Mouse (Mus musculus) brown adipose tissue, adult 24 weeks (tissue): ENCODE data around the gene Brd2. TPM values are rescaled to one million over a fixed set of nuclear protein-coding genes. Genes with fewer than 3 reads are reported as not detected.
A peak's percentile ranks its signal among the peaks of the same experiment; 100 is the strongest.

Experiments used
- H3K27ac ChIP-seq: fragments of 200-500 bp; replicated peaks from 2 replicates; pipeline ENCODE4 v1.5.1; 2012; ENCODE audit warnings: low read depth, mild to moderate bottlenecking, low read length
- H3K4me1 ChIP-seq: fragments of 200-500 bp; 2 replicates; pipeline ENCODE4 v1.6.1; 2012; ENCODE audit warnings: low read length, mixed read lengths; ENCODE audit not compliant: control insufficient read depth, insufficient read depth, insufficient read length
- H3K4me3 ChIP-seq: fragments of 200-500 bp; 2 replicates; pipeline ENCODE4 v1.5.1; 2012; ENCODE audit warnings: low read depth, mild to moderate bottlenecking, low read length, moderate library complexity; ENCODE audit not compliant: insufficient read depth
- polyA plus RNA-seq: library from polyadenylated mRNA; stranded (reverse); fragments of >200 nt; gene quantifications from 2 replicates; pipeline ENCODE4 v1.2.4, GENCODE M21; 2012; ENCODE audit not compliant: missing spikeins, insufficient read depth, insufficient read length

The Brd2 gene
- polyA plus RNA-seq, 1 experiment, result 86.3 TPM

- Histone ChIP-seq H3K4me3 (peak overlapping the region; percentile 76), H3K4me1 (peaks cover 17% of the 10 kb centered on the region), H3K27ac (peak overlapping the region; percentile 80)
Measured at GRCm38 (mm10) chr17:34123518-34123917, 1.1 kb upstream of the Brd2 start.

DNA sequence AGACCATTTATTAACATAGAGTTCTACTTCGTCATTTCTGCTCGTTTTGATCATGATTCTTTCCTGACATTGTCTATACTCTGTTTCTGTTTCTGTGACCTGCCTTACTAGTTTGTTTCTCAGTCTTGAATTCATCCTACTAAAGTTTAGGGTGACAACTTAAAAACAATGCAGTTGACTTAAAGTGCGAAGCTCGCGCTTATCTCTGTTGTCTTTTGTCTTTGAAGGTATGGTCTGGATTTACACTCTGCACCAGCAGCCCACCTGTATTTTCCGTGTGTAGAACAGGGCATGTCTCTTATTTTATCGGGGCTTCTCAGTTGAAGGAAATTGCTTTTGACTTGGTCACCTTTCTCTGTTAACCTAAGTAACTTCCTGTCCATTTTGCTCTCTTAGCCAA, 677 bp upstream of the Brd2 start:
- Histone ChIP-seq H3K27ac (peak overlapping the region; percentile 80), H3K4me3 (peak overlapping the region; percentile 76), H3K4me1 (peaks cover 17% of the 10 kb centered on the region)

DNA sequence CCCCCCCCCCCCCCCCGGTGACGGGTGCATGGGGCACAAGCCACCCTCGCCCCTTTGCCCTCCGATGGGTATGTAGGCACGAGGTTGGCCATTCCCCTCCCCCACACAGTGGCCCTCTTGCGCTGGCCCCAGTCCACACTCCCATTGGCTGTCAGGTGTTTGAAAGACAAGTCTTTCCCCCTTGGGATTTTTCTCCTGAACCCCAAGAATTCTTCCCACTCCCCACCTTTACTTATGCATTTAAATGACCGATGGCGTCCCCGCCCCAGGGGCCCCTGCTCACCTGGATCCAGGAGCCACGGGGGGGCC, 601 bp downstream of the Brd2 start:
- H3K27ac ChIP-seq, result peak overlapping the region; percentile 99

DNA sequence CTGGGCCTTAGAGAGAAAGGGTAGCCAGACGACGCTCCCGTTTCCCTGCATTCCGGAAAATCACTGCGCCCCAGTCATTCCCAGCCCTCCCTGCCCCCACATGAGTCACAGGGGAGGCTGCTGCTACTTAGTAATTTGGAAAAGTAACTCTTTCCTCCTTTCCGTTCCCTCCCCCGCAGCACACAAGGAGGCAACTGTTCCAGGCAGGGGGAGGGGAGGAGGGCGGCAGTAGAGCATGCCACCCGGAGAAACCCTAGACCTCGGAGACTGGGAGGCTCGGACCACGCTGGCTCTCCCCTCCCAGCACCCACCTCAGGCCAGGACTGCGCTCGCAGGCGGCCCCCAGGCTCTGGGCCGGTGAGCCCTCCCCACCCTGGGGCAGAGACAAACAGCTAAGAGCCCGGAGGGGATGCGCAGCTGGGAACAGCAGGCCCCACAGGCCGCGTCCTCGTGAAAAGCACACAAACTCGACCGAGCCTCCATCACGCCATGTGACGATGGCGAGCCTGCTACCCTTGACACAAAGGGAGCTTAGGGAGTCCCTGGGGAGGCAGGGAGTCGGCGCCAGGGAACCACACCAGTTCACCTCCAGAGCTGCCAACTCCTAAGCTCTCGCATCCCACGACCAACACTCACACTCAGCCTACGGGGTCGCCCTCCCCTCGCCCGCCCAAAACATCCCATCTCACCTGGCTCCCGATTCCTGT, 1.1 kb downstream of the Brd2 start:
- H3K4me1 ChIP-seq, result peaks cover 5% of the 10 kb centered on the region; the same call in 1 of the 2 replicates
- peak overlapping the region; percentile 99 for H3K27ac ChIP-seq
- H3K4me3 ChIP-seq, result peak overlapping the region; percentile 76

More for the DNA sequence above, 601 bp downstream of the Brd2 start:
- peak overlapping the region; percentile 76 for H3K4me3 ChIP-seq
- peaks cover 8% of the 10 kb centered on the region for H3K4me1 ChIP-seq

DNA sequence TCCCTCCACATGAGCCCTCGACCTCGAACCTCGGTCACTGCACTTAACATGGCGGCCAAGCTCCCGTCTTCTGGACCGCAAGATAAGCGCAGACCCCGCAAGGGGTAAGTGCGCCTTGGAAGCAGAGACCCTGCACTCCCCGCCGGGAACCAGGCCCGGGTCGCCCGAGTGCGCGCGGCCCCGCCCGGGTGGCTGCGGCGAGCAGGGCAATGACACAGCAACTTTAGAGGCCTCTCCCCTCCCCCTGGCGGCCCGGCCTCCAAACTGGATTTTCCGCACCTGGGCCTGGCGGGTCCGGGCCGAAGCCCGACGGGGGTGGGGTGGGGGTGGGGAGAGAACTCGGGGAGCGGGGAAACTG, 1.6 kb downstream of the Brd2 start:
- H3K27ac ChIP-seq, result peak overlapping the region; percentile 99
- H3K4me3 ChIP-seq, result peak overlapping the region; percentile 76
- peaks cover 5% of the 10 kb centered on the region; the same call in 1 of the 2 replicates for H3K4me1 ChIP-seq

DNA sequence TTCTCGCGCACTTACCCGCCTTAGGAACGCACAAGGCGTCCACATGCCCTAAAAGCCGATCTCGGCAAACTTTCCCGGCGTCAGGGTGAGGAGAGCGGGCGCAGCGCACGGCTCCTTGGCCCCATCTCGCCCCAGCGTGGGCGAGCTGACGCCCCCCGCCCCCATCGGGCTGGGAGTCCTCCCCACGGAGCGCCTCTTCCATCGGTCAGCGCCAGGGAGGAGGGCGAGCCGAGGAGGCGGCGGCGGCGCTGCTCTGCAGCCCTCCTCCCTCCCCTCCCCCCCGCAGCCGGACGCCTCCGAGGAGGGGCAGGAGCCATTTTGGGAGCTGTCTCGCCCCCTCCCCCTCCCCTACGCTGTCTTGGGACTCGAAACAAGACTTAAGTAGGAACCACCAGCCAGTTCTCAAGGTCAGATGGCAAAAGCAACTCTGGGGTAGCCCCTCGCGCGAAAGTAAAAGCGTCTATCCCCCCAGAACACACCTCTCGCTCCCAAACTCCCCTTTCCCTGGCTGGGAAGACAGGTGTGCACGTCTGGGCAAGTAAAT, 2.2 kb downstream of the Brd2 start:
- peaks cover 5% of the 10 kb centered on the region; the same call in 1 of the 2 replicates for H3K4me1 ChIP-seq
- peak overlapping the region; percentile 76 for H3K4me3 ChIP-seq
- peak overlapping the region; percentile 99 for H3K27ac ChIP-seq

GRCm38 (mm10) chr17:34119249-34120179, 2.9 kb downstream of the Brd2 start, which contains the start of gene H2-DMa:
H2-DMa (plus strand) TSS chr17:34119541.
- peak within 1 kb of the TSS; percentile 99 for H3K27ac ChIP-seq
- H3K4me1 ChIP-seq, result peaks cover 5% of the 10 kb centered on the region
- H3K4me3 ChIP-seq, result peak within 1 kb of the TSS; percentile 98

GRCm38 (mm10) chr17:34118873-34119248, 3.6 kb downstream of the Brd2 start:
- H3K4me1 ChIP-seq, result peaks cover 4% of the 10 kb centered on the region
- H3K4me3 ChIP-seq, result peak overlapping the region; percentile 98
- peak overlapping the region; percentile 20; the same call in 1 of the 2 replicates for H3K27ac ChIP-seq

DNA sequence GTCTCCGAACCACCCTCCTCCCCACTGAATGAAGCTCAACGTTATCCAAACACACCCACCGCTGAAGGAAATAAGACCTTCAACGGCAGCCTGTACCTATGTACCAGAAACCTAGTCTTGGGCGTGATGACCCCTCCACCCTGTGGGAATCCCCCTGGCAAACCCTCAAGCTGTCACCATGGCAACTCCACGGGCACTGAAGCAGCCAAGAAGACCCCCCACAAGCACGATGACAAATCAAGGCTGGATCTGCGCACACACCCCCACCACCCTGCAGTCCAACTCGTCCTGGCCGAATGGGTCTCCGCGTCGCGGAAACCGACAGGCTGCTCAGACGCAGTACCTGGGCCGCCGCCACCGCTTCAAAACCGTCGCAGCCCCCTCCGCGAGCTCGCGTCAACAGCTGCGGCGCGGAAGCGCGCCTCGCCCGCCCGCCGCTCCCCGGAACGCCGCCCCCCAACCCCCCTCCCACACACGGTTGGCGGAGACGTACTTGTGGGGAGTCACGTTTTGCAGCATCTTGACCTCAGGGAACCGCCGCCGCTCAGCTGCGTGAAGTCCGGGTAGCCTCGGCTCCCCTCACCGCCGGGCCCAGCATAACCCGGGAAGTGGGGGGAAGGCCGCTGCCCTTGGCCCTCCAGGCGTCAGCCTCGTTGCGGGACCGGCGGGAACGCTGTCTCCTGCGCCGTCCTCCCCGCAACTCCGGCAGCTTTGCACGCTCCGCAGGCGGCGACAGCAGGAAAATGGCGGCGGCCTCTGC, 4.1 kb downstream of the Brd2 start:
- H3K4me3 ChIP-seq, result peak overlapping the region; percentile 98
- H3K4me1 ChIP-seq, result no peaks in the 10 kb centered on the region; the same call in 1 of the 2 replicates
- peak overlapping the region; percentile 20 for H3K27ac ChIP-seq

DNA sequence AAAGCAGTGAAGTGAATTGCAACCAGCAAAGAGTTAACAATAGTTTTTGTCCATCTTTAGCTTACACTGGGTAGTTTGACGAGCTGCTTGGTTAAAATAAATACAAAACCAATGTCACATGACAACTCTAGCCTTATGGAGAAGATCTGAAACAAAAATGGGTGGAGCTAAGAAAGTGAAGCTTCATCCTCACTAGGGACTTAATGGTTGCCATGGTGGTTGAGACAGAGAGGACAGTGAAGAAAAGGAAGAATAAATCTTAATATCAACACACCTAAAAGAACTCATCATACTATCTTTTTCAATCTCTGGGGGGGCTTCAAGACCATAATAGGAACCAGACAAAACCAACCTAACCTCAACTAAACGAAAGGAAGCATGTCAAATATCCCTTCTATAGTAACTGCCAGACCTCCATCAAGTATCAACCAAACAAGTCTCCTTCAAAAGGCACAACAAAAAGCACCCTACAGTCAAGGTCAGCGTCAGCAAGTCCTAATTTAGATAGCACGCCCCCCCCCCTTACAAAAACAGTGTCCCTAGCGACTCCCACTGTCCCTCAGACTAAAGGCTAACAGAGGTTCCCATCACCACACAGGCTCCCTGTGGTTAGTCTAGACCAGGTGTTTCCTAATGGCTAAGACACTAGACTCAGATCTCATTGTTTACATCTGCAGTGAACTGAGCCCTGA, 4.9 kb downstream of the Brd2 start:
- peak overlapping the region; percentile 9 for H3K27ac ChIP-seq
- H3K4me3 ChIP-seq, result peak overlapping the region; percentile 98
- H3K4me1 ChIP-seq, result no peaks in the 10 kb centered on the region; the same call in 1 of the 2 replicates

DNA sequence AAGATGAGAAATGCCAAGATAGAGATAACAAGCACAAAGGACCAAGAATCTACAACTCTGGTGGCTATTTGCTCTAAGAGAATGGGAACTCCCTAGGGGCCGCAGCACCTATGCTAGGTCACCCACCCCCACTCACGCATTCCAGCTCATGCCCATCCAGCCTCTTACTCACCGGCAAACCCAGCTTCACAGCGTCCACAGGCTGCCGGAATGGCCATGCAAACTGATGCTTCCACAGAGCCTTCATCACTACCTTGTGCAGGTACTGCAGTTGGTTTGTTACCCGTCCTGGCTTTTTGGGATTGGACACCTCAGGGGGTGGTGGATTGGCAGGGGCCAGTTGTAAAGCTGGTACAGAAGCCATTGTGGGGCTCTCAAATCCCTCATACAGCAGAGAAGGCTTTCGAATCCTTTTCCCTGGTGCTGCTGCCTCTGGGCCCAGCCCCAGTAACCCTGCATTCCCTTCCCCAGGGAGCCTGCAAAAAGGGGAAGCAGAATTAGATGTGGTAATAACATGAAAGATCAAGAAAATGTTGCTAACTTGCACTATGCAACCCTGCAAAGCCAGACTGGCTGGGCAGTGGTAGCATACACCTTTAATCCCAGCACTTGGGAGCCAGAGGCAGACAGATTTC, 5.6 kb downstream of the Brd2 start:
- Histone ChIP-seq H3K4me3 (peak overlapping the region; percentile 98), H3K27ac (no peak overlapping the region), H3K4me1 (no peaks in the 10 kb centered on the region; the same call in 1 of the 2 replicates)

DNA sequence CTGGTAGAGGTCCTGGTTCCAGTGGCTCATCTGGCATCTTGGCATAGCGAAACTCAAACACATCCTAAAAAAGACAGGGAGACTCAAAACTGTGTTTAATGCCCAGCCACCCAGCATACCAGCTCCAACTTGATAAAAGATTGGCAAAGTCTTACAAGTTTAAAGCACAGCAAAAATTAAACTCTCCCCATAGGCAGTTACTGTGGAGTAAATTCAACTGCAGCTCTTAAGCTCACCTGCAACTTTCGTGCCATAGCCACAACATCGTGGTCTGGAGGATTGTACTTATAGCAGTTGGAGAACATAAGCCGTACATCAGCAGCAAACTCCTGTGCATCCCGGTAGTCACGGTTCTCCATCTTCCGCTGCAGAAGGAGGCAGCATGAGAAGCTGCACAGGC, 8.3 kb downstream of the Brd2 start:
- Histone ChIP-seq H3K27ac (no peak overlapping the region), H3K4me3 (no peak overlapping the region), H3K4me1 (no peaks in the 10 kb centered on the region; the same call in 1 of the 2 replicates)

- no peak overlapping the region for H3K4me3 ChIP-seq
- H3K4me1 ChIP-seq, result no peaks in the 10 kb centered on the region; the same call in 1 of the 2 replicates
- H3K27ac ChIP-seq, result no peak overlapping the region
Measured at GRCm38 (mm10) chr17:34110309-34110708, 12.1 kb downstream of the Brd2 start.

DNA sequence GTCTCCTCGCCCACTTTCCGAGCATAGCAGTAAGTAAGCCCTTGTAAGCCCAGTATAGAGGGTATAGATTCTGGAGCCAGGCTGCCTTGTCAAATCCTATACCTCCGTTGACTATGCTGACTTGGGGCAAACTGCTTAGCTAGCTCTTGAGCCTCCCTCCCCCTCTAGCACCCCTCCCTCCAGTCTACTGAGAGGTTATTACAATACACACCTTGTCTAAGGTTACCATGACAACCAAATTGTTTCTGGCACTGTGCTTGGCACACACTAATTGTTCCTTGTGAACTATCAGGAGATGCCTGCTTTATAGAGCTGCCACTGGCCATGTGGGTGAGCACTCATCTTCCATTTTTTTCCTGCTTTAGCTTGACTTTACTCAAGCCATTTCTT, 12.6 kb downstream of the Brd2 start:
- H3K4me3 ChIP-seq, result no peak overlapping the region
- H3K27ac ChIP-seq, result no peak overlapping the region
- no peaks in the 10 kb centered on the region; the same call in 1 of the 2 replicates for H3K4me1 ChIP-seq
